Mouse (Mus musculus): ENCODE measurements around the gene Ccdc177. TPM values are rescaled to one million over a fixed set of nuclear protein-coding genes. Genes with fewer than 3 reads are reported as not detected.

Gene Ccdc177
- polyA plus RNA-seq, 1 experiment from 2014 or later, result not detected

- WGBS (ENCODE audit: insufficient replicate concordance), result 35% methylated on average over 2 of the region's 2 CpGs
- Histone ChIP-seq H3K9ac (no peak overlapping the region), H3K9me3 (replicated peaks) (no peaks in the 10 kb centered on the region), H3K4me1 (peaks cover 5% of the 10 kb centered on the region), H3K27me3 (replicated peaks) (peaks cover 27% of the 10 kb centered on the region), H3K27ac (no peak overlapping the region), H3K36me3 (no peaks in the 10 kb centered on the region), H3K4me2 (no peak overlapping the region), H3K4me3 (no peak overlapping the region)
- ATAC-seq, result no peak
Measured at GRCm38 (mm10) chr12:80728814-80729213, 31.7 kb downstream of the Ccdc177 start.

GRCm38 (mm10) chr12:80728207-80728606, 32.3 kb downstream of the Ccdc177 start:
- H3K27me3 ChIP-seq (replicated peaks), result peaks cover 27% of the 10 kb centered on the region
- no peaks in the 10 kb centered on the region for H3K36me3 ChIP-seq
- no peaks in the 10 kb centered on the region for H3K9me3 ChIP-seq (replicated peaks)
- H3K4me3 ChIP-seq, result no peak overlapping the region
- peaks cover 11% of the 10 kb centered on the region for H3K4me1 ChIP-seq
- no peak overlapping the region for H3K9ac ChIP-seq
- no peak overlapping the region for H3K27ac ChIP-seq
- H3K4me2 ChIP-seq, result no peak overlapping the region
- ATAC-seq, result no peak
- 25% methylated on average over 1 of the region's 1 CpGs for WGBS (ENCODE audit: insufficient replicate concordance)

- Histone ChIP-seq H3K9me3 (replicated peaks) (no peaks in the 10 kb centered on the region), H3K9ac (no peak overlapping the region), H3K27me3 (replicated peaks) (peaks cover 33% of the 10 kb centered on the region), H3K4me1 (peaks cover 11% of the 10 kb centered on the region), H3K36me3 (no peaks in the 10 kb centered on the region), H3K4me3 (no peak overlapping the region), H3K4me2 (peak overlapping the region; percentile 12; the same call in 1 of the 2 replicates), H3K27ac (no peak overlapping the region)
- ATAC-seq, result no peak
- 25% methylated on average over 10 of the region's 10 CpGs for WGBS (ENCODE audit: insufficient replicate concordance)
Measured at GRCm38 (mm10) chr12:80724853-80725559, 35.5 kb downstream of the Ccdc177 start.

GRCm38 (mm10) chr12:80721458-80721857, 39.0 kb downstream of the Ccdc177 start:
- Histone ChIP-seq H3K27me3 (replicated peaks) (peaks cover 29% of the 10 kb centered on the region), H3K4me3 (no peak overlapping the region), H3K9me3 (replicated peaks) (no peaks in the 10 kb centered on the region), H3K4me1 (peaks cover 12% of the 10 kb centered on the region), H3K9ac (no peak overlapping the region), H3K27ac (no peak overlapping the region), H3K4me2 (no peak overlapping the region), H3K36me3 (no peaks in the 10 kb centered on the region)
- WGBS (ENCODE audit: insufficient replicate concordance), result 78% methylated on average over 15 of the region's 15 CpGs
- ATAC-seq, result no peak

GRCm38 (mm10) chr12:80720507-80720906, 40.0 kb downstream of the Ccdc177 start:
- 57% methylated on average over 12 of the region's 12 CpGs for WGBS (ENCODE audit: insufficient replicate concordance)
- Histone ChIP-seq H3K27ac (no peak overlapping the region), H3K4me3 (no peak overlapping the region), H3K4me1 (peaks cover 21% of the 10 kb centered on the region), H3K4me2 (no peak overlapping the region), H3K36me3 (no peaks in the 10 kb centered on the region), H3K27me3 (replicated peaks) (peaks cover 32% of the 10 kb centered on the region), H3K9me3 (replicated peaks) (no peaks in the 10 kb centered on the region), H3K9ac (no peak overlapping the region)
- no peak for ATAC-seq

GRCm38 (mm10) chr12:80719141-80719540, 41.3 kb downstream of the Ccdc177 start:
- no peak for ATAC-seq
- H3K9me3 ChIP-seq (replicated peaks), result no peaks in the 10 kb centered on the region
- no peak overlapping the region for H3K27ac ChIP-seq
- peaks cover 29% of the 10 kb centered on the region for H3K4me1 ChIP-seq
- peaks cover 39% of the 10 kb centered on the region for H3K27me3 ChIP-seq (replicated peaks)
- H3K9ac ChIP-seq, result no peak overlapping the region
- H3K4me3 ChIP-seq, result no peak overlapping the region
- H3K36me3 ChIP-seq, result no peaks in the 10 kb centered on the region
- WGBS (ENCODE audit: insufficient replicate concordance), result 16% methylated on average over 2 of the region's 2 CpGs
- no peak overlapping the region for H3K4me2 ChIP-seq

- Histone ChIP-seq H3K27ac (no peak overlapping the region), H3K9ac (no peak overlapping the region), H3K36me3 (no peaks in the 10 kb centered on the region), H3K4me1 (peaks cover 18% of the 10 kb centered on the region), H3K27me3 (replicated peaks) (peaks cover 47% of the 10 kb centered on the region), H3K9me3 (replicated peaks) (no peaks in the 10 kb centered on the region), H3K4me3 (no peak overlapping the region), H3K4me2 (no peak overlapping the region)
- no peak for ATAC-seq
- WGBS (ENCODE audit: insufficient replicate concordance), result 55% methylated on average over 6 of the region's 6 CpGs
Measured at GRCm38 (mm10) chr12:80715915-80716314, 44.6 kb downstream of the Ccdc177 start.

GRCm38 (mm10) chr12:80706915-80707604, 53.4 kb downstream of the Ccdc177 start:
- Histone ChIP-seq H3K4me3 (no peak overlapping the region), H3K27ac (no peak overlapping the region), H3K9me3 (replicated peaks) (no peaks in the 10 kb centered on the region), H3K36me3 (no peaks in the 10 kb centered on the region), H3K9ac (no peak overlapping the region), H3K4me1 (no peaks in the 10 kb centered on the region), H3K27me3 (replicated peaks) (peaks cover 53% of the 10 kb centered on the region), H3K4me2 (no peak overlapping the region)
- 37% methylated on average over 6 of the region's 6 CpGs for WGBS (ENCODE audit: insufficient replicate concordance)
- no peak for ATAC-seq

GRCm38 (mm10) chr12:80706208-80706914, 54.1 kb downstream of the Ccdc177 start:
- Histone ChIP-seq H3K27ac (no peak overlapping the region), H3K27me3 (replicated peaks) (peaks cover 55% of the 10 kb centered on the region), H3K9me3 (replicated peaks) (no peaks in the 10 kb centered on the region), H3K4me2 (no peak overlapping the region), H3K4me1 (0 out of 2 replicates have a peak, but pooled peaks cover 4% of the 10 kb centered on the region), H3K9ac (no peak overlapping the region), H3K36me3 (no peaks in the 10 kb centered on the region), H3K4me3 (no peak overlapping the region)
- ATAC-seq, result no peak
- WGBS (ENCODE audit: insufficient replicate concordance), result 45% methylated on average over 11 of the region's 11 CpGs

Other genes starting within 250 kb of the Ccdc177 start
- 0.28 and 0.48 TPM in 2 replicates for gene Galnt16, start 242.4 kb downstream of the Ccdc177 start, polyA plus RNA-seq (2016; fragmentation: Nextera tagmentation; extraction: Ambion mirVana)
- gene Slc39a9, start 116.8 kb downstream of the Ccdc177 start, polyA plus RNA-seq (2016; fragmentation: Nextera tagmentation; extraction: Ambion mirVana), result 15.3 and 15.7 TPM in 2 replicates
- 188 and 195 TPM in 2 replicates for gene Erh, start 116.3 kb downstream of the Ccdc177 start, polyA plus RNA-seq (2016; fragmentation: Nextera tagmentation; extraction: Ambion mirVana)
- 0.44 and 0.66 TPM in 2 replicates for gene Plekhd1, start 68.1 kb downstream of the Ccdc177 start, polyA plus RNA-seq (2016; fragmentation: Nextera tagmentation; extraction: Ambion mirVana)
- gene Susd6, start 29.8 kb upstream of the Ccdc177 start, polyA plus RNA-seq (2016; fragmentation: Nextera tagmentation; extraction: Ambion mirVana), result 15.0 and 15.9 TPM in 2 replicates
- 357 and 402 TPM in 2 replicates for gene Srsf5, start 184.8 kb upstream of the Ccdc177 start, polyA plus RNA-seq (2016; fragmentation: Nextera tagmentation; extraction: Ambion mirVana)
- gene Slc10a1, start 208.0 kb upstream of the Ccdc177 start, polyA plus RNA-seq (2016; fragmentation: Nextera tagmentation; extraction: Ambion mirVana), result 0.57 and 0.60 TPM in 2 replicates

Data from liver, embryonic 12.5 days (tissue).